Mouse (Mus musculus): ENCODE measurements around the gene Clca2.

DNA sequence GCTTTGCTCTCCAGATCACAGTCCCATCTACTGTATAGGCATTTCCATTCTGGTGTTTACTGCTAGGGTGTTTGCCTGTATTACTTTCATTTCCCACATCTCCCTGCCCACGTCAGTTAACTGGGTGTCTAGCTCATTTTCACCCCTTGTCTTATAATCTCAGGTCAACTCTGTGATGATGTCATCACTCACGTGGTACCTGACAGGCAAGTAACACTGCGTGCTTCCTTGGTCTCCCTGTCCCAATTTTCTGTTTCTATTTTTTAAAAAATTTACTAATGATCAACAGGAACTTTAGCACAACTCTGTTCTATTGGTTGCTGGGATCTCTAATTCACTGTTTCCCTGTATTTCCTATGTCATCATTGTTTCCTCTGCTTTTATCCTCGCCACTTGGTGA lies 30.3 kb downstream of the Clca2 start:
- TF ChIP-seq CTCF (IDR thresholded peaks at IDR 0.05; ENCODE audit: borderline replicate concordance, extremely low read depth, insufficient read depth, insufficient read length) (no peak), POLR2A (IDR thresholded peaks at IDR 0.05; ENCODE audit: borderline replicate concordance, extremely low read depth, insufficient read depth, insufficient read length, poor library complexity, severe bottlenecking) (no peak)

Measured in brain, embryonic 14.5 days (tissue).